Mouse (Mus musculus) colon, adult 2 months (tissue): ENCODE results near the gene Raver1. TPM values are rescaled to one million over a fixed set of nuclear protein-coding genes. Genes with fewer than 3 reads are reported as not detected.

Experiments
- polyA plus RNA-seq: library from polyadenylated mRNA; depleted of rRNA; stranded (reverse); fragments of >200 nt; gene quantifications from 2 replicates; pipeline ENCODE4 v1.2.3, GENCODE M21; 2012; rRNA removed

Gene Raver1
- 64.1 and 72.3 TPM in 2 replicates for polyA plus RNA-seq

GRCm38 (mm10) chr9:21091707-21092320, at the start of gene Raver1, which contains the start of gene Gm38431:
Gene Raver1, minus strand, starts transcription at chr9:21092008.
Gene Gm38431, minus strand, starts transcription at chr9:21091997.

GRCm38 (mm10) chr9:21131059-21131956, 39.5 kb upstream of the Raver1 start, which contains the start of gene Tyk2:
Gene Tyk2, minus strand, starts transcription at chr9:21131243.

GRCm38 (mm10) chr9:21073044-21073840, 18.6 kb downstream of the Raver1 start, which contains the start of the genes Gm49373 and Fdx1l:
Gene Gm49373, minus strand, starts transcription at chr9:21073096.
Gene Fdx1l, minus strand, starts transcription at chr9:21073614.

GRCm38 (mm10) chr9:21067006-21067684, 24.7 kb downstream of the Raver1 start, which contains the start of gene Zglp1:
Gene Zglp1, minus strand, starts transcription at chr9:21067093.

GRCm38 (mm10) chr9:21031896-21032351, 59.9 kb downstream of the Raver1 start, which contains the start of gene Icam5:
Gene Icam5, plus strand, starts transcription at chr9:21032073.

GRCm38 (mm10) chr9:21029291-21030054, 62.3 kb downstream of the Raver1 start, which contains the start of gene Icam4:
Gene Icam4, plus strand, starts transcription at chr9:21029373.

Other genes with a start within 250 kb of the Raver1 start
- 49.2 and 51.0 TPM in 2 replicates for gene A230050P20Rik, start 223.4 kb downstream of the Raver1 start, polyA plus RNA-seq
- gene Angptl6, start 212.3 kb downstream of the Raver1 start, polyA plus RNA-seq, result 6.7 and 9.2 TPM in 2 replicates
- 74.6 and 94.0 TPM in 2 replicates for gene Ppan, start 203.8 kb downstream of the Raver1 start, polyA plus RNA-seq
- gene Eif3g, start 193.4 kb downstream of the Raver1 start, polyA plus RNA-seq, result 106 and 126 TPM in 2 replicates
- 24.0 and 26.8 TPM in 2 replicates for gene Dnmt1, start 132.1 kb downstream of the Raver1 start, polyA plus RNA-seq
- 4.5 and 6.1 TPM in 2 replicates for gene S1pr2, start 115.2 kb downstream of the Raver1 start, polyA plus RNA-seq
- 92.4 and 92.9 TPM in 2 replicates for gene Mrpl4, start 89.3 kb downstream of the Raver1 start, polyA plus RNA-seq
- 10.2 and 10.9 TPM in 2 replicates for gene Icam1, start 76.0 kb downstream of the Raver1 start, polyA plus RNA-seq
- 0.20 and 0.69 TPM in 2 replicates for gene Icam4, start 62.6 kb downstream of the Raver1 start, polyA plus RNA-seq
- 0.17 and 0.27 TPM in 2 replicates for gene Icam5, start 59.9 kb downstream of the Raver1 start, polyA plus RNA-seq
- 0.66 and 1.1 TPM in 2 replicates for gene Zglp1, start 24.9 kb downstream of the Raver1 start, polyA plus RNA-seq
- 0.12 and 0.20 TPM in 2 replicates for gene Gm49373, start 18.9 kb downstream of the Raver1 start, polyA plus RNA-seq
- gene Fdx1l, start 18.4 kb downstream of the Raver1 start, polyA plus RNA-seq, result 48.2 and 82.0 TPM in 2 replicates
- 14.2 and 36.9 TPM in 2 replicates for gene Gm38431, start within 50 bp of the Raver1 start, polyA plus RNA-seq
- 36.9 and 38.6 TPM in 2 replicates for gene Tyk2, start 39.2 kb upstream of the Raver1 start, polyA plus RNA-seq
- 44.7 and 52.6 TPM in 2 replicates for gene Cdc37, start 58.0 kb upstream of the Raver1 start, polyA plus RNA-seq
- 6.9 and 7.2 TPM in 2 replicates for gene Pde4a, start 73.7 kb upstream of the Raver1 start, polyA plus RNA-seq
- gene Keap1, start 147.4 kb upstream of the Raver1 start, polyA plus RNA-seq, result 110 and 116 TPM in 2 replicates
- gene S1pr5, start 156.4 kb upstream of the Raver1 start, polyA plus RNA-seq, result 0.17 and 0.19 TPM in 2 replicates
- 123 and 143 TPM in 2 replicates for gene Atg4d, start 173.3 kb upstream of the Raver1 start, polyA plus RNA-seq
- gene Kri1, start 196.0 kb upstream of the Raver1 start, polyA plus RNA-seq, result 17.8 and 22.7 TPM in 2 replicates
- gene Cdkn2d, start 199.4 kb upstream of the Raver1 start, polyA plus RNA-seq, result 29.2 and 41.6 TPM in 2 replicates
- 94.6 and 96.9 TPM in 2 replicates for gene Ap1m2, start 220.3 kb upstream of the Raver1 start, polyA plus RNA-seq
- gene Slc44a2, start 228.7 kb upstream of the Raver1 start, polyA plus RNA-seq, result 27.3 and 35.5 TPM in 2 replicates